Mouse (Mus musculus): ENCODE measurements around the gene Ccdc124. TPM values are rescaled to one million over a fixed set of nuclear protein-coding genes. Genes with fewer than 3 reads are reported as not detected.
"Not testable (repeated sequence)": the region's sequence is repeated elsewhere in the genome, so short reads cannot be mapped to it uniquely, and the experiment has no call there.

Ccdc124 gene
- total RNA-seq, 1 experiment from 2014 or later = 20.0 TPM

GRCm38 (mm10) chr8:70896316-70897020 lies 22.7 kb upstream of the Ccdc124 start:
- ATAC-seq (ENCODE audit: extremely low read depth, insufficient number of reproducible peaks, low FRiP score, poor library complexity, severe bottlenecking) = no peak

DNA sequence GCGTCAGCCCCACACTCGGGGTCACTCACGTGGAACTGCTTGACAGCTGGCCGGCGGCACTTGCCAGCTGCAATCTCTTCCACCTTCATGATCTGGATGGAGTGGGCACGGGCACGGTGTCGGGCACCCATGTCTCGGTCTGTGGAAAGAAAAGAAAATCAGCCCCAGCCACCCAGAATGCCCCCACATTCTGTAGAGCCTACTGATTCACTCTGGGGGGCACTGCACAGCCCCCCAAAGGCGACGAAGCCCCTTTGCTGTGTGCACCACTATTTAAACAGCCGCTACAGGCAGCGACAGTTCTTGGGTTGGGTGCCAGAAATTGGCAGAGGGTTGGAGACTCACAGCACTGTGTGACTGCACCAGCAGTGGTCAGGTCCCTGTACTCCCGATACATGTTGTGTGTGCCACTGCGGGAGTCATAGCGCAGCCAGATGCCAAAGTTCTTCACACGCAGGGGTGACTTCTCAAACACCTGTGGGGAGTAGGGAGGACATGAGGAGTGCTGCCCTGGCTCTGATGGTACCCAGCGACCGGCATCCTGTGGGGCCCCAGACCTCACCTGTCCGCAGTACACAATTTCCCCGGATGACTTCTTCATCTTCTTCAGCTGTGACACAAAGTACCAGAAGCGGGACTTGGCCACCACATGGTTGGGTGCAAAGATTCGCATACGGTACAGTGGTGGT lies 22.0 kb upstream of the Ccdc124 start:
- not testable (repeated sequence) for ATAC-seq (ENCODE audit: extremely low read depth, insufficient number of reproducible peaks, low FRiP score, poor library complexity, severe bottlenecking)

DNA sequence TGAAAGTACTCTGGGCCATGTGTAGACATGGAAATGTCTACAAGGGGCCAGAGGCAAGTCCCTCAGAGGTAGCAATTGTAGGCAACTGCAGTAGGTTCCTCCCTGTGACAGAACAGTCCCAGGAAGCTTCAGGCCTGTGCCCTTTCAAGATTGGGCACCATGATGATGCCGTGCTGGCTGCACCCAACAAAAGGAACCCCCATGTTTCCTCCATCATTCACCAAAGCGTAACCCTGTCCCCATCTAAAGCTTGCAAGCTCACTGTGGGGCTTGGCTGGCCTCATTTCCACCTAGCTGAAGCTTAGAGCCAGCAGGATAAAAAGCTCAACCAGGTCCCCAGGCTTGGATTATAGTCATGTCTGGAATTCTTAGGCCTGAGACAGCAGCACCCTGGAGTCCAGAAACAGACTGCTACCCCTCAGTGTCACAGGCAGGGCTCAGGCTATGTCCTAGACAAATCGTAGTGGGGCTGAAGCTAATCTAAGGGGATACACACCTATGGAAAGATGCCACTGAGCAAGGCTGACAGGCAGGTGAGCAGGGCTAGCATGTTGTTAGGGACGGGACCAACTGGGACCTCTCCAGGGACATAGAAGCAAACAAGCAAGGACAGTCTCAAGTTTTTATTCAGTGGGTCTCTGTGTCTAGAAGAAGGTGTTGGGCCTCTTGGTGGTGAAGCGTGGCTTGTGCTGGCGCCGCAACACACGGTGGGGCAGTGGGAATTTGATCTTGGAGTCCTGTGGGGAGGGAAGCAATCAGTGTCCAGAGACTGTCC lies 21.2 kb upstream of the Ccdc124 start:
- no peak for ATAC-seq (ENCODE audit: extremely low read depth, insufficient number of reproducible peaks, low FRiP score, poor library complexity, severe bottlenecking)

GRCm38 (mm10) chr8:70894385-70894720 lies 20.6 kb upstream of the Ccdc124 start:
- ATAC-seq (ENCODE audit: extremely low read depth, insufficient number of reproducible peaks, low FRiP score, poor library complexity, severe bottlenecking) = no peak

DNA sequence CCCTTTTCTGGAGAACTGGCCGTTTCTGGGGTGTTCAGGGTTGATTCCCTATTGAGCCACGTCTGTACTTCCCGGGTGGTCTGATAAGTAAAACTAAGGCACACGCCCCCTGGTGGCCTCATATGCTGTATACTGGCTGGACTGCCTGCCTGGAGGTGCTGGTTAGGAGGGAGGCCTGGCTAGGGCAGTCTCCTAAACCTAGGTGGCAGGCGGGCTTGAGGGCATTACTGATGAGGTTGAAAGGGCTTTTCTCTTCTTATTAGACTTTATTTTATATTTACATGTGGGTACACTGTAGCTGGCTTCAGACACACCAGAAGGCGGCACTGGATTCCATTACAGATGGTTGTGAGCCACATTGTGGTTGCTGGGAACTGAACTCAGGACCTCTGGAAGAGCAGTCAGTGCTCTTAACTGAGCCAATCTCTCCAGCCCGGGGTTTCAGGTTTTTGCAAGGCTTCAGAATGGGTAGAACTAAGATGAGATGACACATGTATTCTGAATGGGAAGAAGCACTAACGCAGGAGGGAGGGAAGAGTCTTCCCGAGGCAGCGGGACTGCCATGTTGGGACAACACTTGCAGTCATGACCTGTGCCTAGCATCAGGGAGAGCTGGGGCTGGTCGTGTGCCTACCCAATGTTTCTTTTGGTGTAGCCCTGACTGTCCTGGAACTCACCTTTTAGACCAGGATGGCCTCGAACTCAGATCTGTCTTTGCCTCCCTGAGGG lies 20.1 kb upstream of the Ccdc124 start:
- no peak; the same call in 1 of the 2 replicates for ATAC-seq (ENCODE audit: extremely low read depth, insufficient number of reproducible peaks, low FRiP score, poor library complexity, severe bottlenecking)

GRCm38 (mm10) chr8:70892896-70893655 lies 19.3 kb upstream of the Ccdc124 start:
- no peak for ATAC-seq (ENCODE audit: extremely low read depth, insufficient number of reproducible peaks, low FRiP score, poor library complexity, severe bottlenecking)

GRCm38 (mm10) chr8:70892022-70892895 lies 18.5 kb upstream of the Ccdc124 start, which contains the start of gene Slc5a5:
Gene Slc5a5, minus strand, starts transcription at chr8:70892757.
- ATAC-seq (ENCODE audit: extremely low read depth, insufficient number of reproducible peaks, low FRiP score, poor library complexity, severe bottlenecking) = no peak

DNA sequence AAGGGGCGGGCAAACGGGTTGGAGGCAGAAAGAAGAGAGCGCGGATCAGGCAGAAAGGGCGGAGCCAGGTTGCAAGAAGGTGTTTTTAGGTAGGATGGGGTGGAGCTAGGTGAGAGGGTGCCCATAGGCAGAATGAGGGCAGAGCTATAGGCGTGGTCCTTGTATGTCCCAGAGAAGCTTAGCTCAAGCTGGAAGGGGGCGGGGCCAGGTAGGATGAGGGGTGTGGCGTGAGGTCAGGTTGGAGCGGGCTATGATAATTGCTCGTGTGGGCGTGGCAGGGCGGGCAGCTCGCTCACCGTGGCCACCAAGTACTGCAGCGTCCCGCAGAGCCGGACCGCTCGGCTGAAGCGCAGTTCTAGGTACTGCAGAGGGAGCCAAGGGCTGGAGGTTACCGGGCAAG lies 17.6 kb upstream of the Ccdc124 start:
- no peak; the same call in 1 of the 2 replicates for ATAC-seq (ENCODE audit: extremely low read depth, insufficient number of reproducible peaks, low FRiP score, poor library complexity, severe bottlenecking)

DNA sequence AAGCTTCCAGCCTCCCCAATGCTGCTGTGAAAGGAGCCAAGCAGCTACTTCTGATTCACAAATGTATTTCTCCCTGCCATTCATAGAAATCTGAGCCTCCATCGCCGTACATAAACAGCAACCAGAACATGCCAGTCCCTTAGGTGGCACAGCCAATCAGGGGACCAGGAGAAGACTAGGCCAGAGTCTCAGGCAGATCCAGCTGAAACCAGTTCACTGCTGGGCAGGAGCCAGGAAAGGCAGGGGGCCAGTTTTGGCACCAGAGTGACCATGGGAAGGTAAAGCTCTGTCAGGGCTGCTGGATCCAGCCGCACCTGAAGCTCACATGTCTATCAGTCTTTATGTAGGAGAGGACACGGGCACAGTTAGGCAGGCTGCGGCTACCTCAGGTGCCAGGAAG lies 16.9 kb upstream of the Ccdc124 start:
- ATAC-seq (ENCODE audit: extremely low read depth, insufficient number of reproducible peaks, low FRiP score, poor library complexity, severe bottlenecking) = no peak

GRCm38 (mm10) chr8:70887669-70888068 lies 13.9 kb upstream of the Ccdc124 start:
- no peak for ATAC-seq (ENCODE audit: extremely low read depth, insufficient number of reproducible peaks, low FRiP score, poor library complexity, severe bottlenecking)

- no peak; the same call in 1 of the 2 replicates for ATAC-seq (ENCODE audit: extremely low read depth, insufficient number of reproducible peaks, low FRiP score, poor library complexity, severe bottlenecking)
These were observed 11.9 kb upstream of the Ccdc124 start for GRCm38 (mm10) chr8:70885612-70886011.

DNA sequence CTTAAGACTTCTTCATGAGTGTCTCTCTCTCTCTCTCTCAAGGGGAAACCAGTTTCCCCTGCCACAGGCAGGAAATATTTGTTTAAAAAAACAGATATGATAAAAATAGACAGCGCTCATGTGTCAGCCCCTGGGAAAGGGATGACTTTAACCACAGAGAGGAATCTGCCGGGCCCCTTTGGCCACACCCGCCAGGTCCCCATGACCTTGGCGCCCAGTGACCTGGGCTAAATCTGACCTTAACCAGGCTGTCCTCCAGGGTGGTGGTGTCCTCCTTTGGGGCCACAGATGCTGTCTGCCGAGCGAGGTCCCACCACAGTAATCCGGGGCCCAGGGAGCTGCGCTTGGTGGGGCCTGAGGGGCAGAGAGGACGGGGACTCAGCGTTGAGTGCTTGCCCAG lies 10.9 kb upstream of the Ccdc124 start:
- no peak for ATAC-seq (ENCODE audit: extremely low read depth, insufficient number of reproducible peaks, low FRiP score, poor library complexity, severe bottlenecking)

GRCm38 (mm10) chr8:70884186-70884585 lies 10.5 kb upstream of the Ccdc124 start:
- ATAC-seq (ENCODE audit: extremely low read depth, insufficient number of reproducible peaks, low FRiP score, poor library complexity, severe bottlenecking) = no peak

DNA sequence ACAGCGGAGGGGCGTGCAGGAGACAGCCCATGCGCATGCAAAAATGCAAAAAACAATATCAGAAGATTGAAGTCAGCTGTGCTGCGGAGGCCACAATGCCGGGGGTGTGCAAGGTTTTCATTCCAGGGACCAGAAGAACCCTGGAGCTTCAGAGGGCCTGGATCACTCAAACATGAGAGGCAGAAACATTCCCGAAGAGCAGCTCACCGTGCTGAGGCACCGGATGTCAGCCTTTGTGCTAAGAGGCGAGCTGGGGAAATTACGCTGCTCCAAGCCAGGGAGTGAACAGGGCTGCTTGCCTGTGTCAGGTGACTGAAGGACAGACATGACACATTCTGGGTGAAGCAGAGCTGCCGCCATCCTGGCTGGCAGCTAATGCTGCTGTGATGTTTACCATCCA lies 6.8 kb upstream of the Ccdc124 start:
- no peak for ATAC-seq (ENCODE audit: extremely low read depth, insufficient number of reproducible peaks, low FRiP score, poor library complexity, severe bottlenecking)

DNA sequence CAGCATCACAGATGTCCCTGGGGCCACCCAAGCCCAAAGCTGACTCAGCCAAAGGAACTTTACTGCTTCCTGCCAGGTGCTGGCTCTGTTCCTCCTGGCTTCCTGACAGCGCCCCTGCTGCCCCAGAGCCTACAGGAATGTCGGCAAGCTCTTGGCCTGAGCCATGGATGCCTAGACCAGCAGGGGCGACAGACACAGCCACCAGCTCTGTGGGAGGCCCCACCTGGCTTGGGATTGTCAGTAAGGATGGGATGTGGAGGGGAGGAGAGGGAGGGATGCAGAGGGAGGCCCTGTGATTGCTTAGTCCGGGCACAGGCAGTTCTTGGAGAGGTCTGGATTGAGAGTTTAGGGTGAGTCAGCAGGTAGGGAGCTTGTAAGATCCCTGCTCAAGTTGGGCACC lies 6.4 kb upstream of the Ccdc124 start:
- no peak for ATAC-seq (ENCODE audit: extremely low read depth, insufficient number of reproducible peaks, low FRiP score, poor library complexity, severe bottlenecking)

- ATAC-seq (ENCODE audit: extremely low read depth, insufficient number of reproducible peaks, low FRiP score, poor library complexity, severe bottlenecking) = no peak
These were observed 5.8 kb upstream of the Ccdc124 start for GRCm38 (mm10) chr8:70879500-70879899.

DNA sequence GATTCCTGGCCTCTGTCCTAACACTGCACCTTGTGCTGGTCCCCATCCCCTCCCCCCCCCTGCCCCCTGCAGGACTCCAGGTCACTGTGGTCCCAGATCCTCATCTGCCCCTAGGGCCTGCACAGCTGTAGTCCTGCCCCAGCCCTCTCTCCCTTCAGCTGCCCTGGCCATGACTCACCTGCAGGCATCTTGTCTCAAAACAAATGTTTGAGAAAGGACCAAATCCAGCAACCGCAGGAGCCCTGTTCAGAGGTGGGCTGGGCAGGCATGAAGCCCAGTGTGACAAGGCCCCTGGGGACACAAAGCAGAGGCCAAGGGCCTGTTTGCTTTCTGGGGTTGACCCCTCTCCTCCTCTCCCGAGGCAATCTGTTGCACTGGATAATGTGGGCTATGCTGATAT lies 4.4 kb upstream of the Ccdc124 start:
- no peak for ATAC-seq (ENCODE audit: extremely low read depth, insufficient number of reproducible peaks, low FRiP score, poor library complexity, severe bottlenecking)

DNA sequence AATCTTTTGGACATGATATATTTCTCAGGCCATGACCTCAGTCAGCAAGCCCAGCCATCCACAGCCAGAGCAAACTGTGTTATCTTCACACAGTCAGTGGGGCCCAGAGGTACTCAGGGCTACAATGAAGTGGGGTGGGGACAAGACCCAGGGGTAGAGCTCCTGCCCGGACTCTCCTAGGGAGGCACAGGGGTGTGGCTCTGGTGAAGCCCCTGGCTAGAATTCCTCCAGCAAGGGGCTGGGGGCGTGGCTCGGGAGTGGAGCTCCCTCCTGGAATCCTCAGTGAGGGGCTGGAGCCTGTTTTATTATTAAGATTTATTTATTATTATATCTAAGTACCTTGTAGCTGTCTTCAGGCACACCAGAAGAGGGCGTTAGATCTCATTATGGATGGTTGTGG lies 2.6 kb upstream of the Ccdc124 start:
- ATAC-seq (ENCODE audit: extremely low read depth, insufficient number of reproducible peaks, low FRiP score, poor library complexity, severe bottlenecking) = no peak

Data from neutrophil, adult 5-6 weeks (primary cell).